Mouse (Mus musculus) limb, embryonic 14.5 days (tissue): Measurements from ENCODE around the gene Hdac9. TPM values are rescaled to one million over a fixed set of nuclear protein-coding genes. Genes with fewer than 3 reads are reported as not detected.

Experiments used
- ATAC-seq: fragments of 200-750 bp; cut with Nextera tagmentation; 2 replicates; pipeline ENCODE4 v1.8.0; 2017; ENCODE audit warnings: low read depth, moderate number of reproducible peaks, moderate TSS enrichment; ENCODE audit not compliant: low FRiP score
- DNase-seq: peaks from one replicate; pipeline ENCODE4 v3.0.0-alpha.2; 2015; ENCODE audit warnings: low spot score
- H3K27ac ChIP-seq: fragments of 300-500 bp; sonication (generic); replicated peaks from 2 replicates; pipeline ENCODE4 v1.5.1; 2014; ENCODE audit warnings: low read depth, mild to moderate bottlenecking, low read length, moderate library complexity, mixed read lengths
- H3K27me3 ChIP-seq: fragments of 300-500 bp; sonication (generic); 2 replicates; pipeline ENCODE4 v1.6.1; 2014; ENCODE audit warnings: low read length, mixed read lengths; ENCODE audit not compliant: control insufficient read depth, insufficient read depth
- H3K36me3 ChIP-seq: fragments of 300-500 bp; sonication (generic); 2 replicates; pipeline ENCODE4 v1.6.1; 2014; ENCODE audit warnings: mild to moderate bottlenecking, low read length, moderate library complexity, mixed read lengths; ENCODE audit not compliant: control insufficient read depth, insufficient read depth
- H3K4me1 ChIP-seq: fragments of 300-500 bp; sonication (generic); 2 replicates; pipeline ENCODE4 v1.6.1; 2014; ENCODE audit warnings: antibody characterized with exemption, low read length, mixed read lengths; ENCODE audit not compliant: control insufficient read depth, insufficient read depth
- H3K4me2 ChIP-seq: fragments of 300-500 bp; sonication (generic); replicated peaks from 2 replicates; pipeline ENCODE4 v1.6.1; 2014; ENCODE audit warnings: low read depth, mild to moderate bottlenecking, low read length, moderate library complexity; ENCODE audit not compliant: severe bottlenecking
- H3K4me3 ChIP-seq: fragments of 300-500 bp; sonication (generic); replicated peaks from 2 replicates; pipeline ENCODE4 v1.5.1; 2014; ENCODE audit warnings: low read length
- H3K9ac ChIP-seq: fragments of 300-500 bp; sonication (generic); 2 replicates; pipeline ENCODE4 v1.6.1; 2014; ENCODE audit warnings: mild to moderate bottlenecking, low read depth, low read length, moderate library complexity; ENCODE audit not compliant: severe bottlenecking
- H3K9me3 ChIP-seq: fragments of 300-500 bp; sonication (generic); 2 replicates; pipeline ENCODE4 v1.6.1; 2016; ENCODE audit warnings: low read length; ENCODE audit not compliant: control insufficient read depth
- POLR2A ChIP-seq: fragments of 200-500 bp; IDR thresholded peaks from 2 replicates; pipeline ENCODE4 v1.8.0; 2012; ENCODE audit warnings: inconsistent platforms, mild to moderate bottlenecking, moderate library complexity, borderline replicate concordance; ENCODE audit not compliant: insufficient read depth, insufficient read length; ENCODE audit errors: extremely low read depth
- WGBS: fragments of 180-500 bp; shearing (Covaris S2); extraction: QIAGEN DNeasy Blood & Tissue Kit; methylation state at CpG from one replicate; pipeline ENCODE4 v1.1.7; 2014; 5-methylcytosine and 5-hydroxymethylcytosine counted together
- polyA plus RNA-seq, 2 experiments: library from polyadenylated mRNA; depleted of rRNA in 1 of 2; stranded (reverse) in 1 of 2; unstranded in 1 of 2; fragments of >200 nt; fragmentation: Nextera tagmentation in 1 of 2; extraction: Ambion mirVana in 1 of 2; gene quantifications; 2 replicates each; pipeline versions ENCODE4 v1.2.1 to v1.2.3; 2012 to 2014

The Hdac9 gene
- polyA plus RNA-seq, 2 experiments, result 7.8 to 9.7 TPM

- ATAC-seq (no peak), DNase-seq (no peak)
- WGBS, result 89% methylated on average over 4 of the region's 4 CpGs
- no peaks in the 10 kb centered on the region for H3K36me3 ChIP-seq
- H3K27ac ChIP-seq, result no peak overlapping the region
- H3K4me1 ChIP-seq, result 0 out of 2 replicates have a peak, but pooled peaks cover 3% of the 10 kb centered on the region
- no peak overlapping the region for H3K4me2 ChIP-seq
- H3K9ac ChIP-seq, result no peak overlapping the region
- H3K27me3 ChIP-seq, result no peaks in the 10 kb centered on the region
- no peaks in the 10 kb centered on the region for H3K9me3 ChIP-seq
- no peak overlapping the region for H3K4me3 ChIP-seq
- no peak for TF ChIP-seq POLR2A
Measured at GRCm38 (mm10) chr12:34582522-34582921, 334.4 kb downstream of the Hdac9 start.

- no peaks in the 10 kb centered on the region for H3K27me3 ChIP-seq
- no peak overlapping the region for H3K27ac ChIP-seq
- TF ChIP-seq POLR2A, result no peak
- ATAC-seq, result no peak
- H3K4me1 ChIP-seq, result 0 out of 2 replicates have a peak, but pooled peaks cover 3% of the 10 kb centered on the region
- 64% methylated on average over 1 of the region's 1 CpGs for WGBS
- H3K4me3 ChIP-seq, result no peak overlapping the region
- no peaks in the 10 kb centered on the region for H3K36me3 ChIP-seq
- no peak overlapping the region for H3K9ac ChIP-seq
- DNase-seq, result no peak
- no peak overlapping the region for H3K4me2 ChIP-seq
- no peaks in the 10 kb centered on the region for H3K9me3 ChIP-seq
Measured at GRCm38 (mm10) chr12:34579220-34579619, 337.7 kb downstream of the Hdac9 start.

GRCm38 (mm10) chr12:34571069-34571468, 345.8 kb downstream of the Hdac9 start:
- 91% methylated on average over 1 of the region's 1 CpGs for WGBS

DNA sequence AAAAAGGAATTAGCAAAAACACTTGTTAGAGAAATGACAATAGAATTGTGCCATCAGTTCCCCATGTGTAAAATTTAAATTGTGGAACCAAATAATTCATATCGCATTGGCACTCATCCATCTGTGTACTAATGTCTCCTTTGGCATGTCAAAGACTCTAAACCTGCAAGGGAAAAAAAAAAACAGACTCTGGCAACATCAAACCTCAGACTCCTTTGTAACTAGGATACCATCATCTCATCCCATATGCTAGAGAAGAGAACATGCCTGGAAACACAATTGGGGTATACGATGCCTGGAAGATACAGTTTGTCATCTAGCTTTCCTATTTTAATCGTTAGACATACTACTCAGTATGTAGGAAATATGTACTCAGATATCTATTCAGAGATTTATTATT, 347.4 kb downstream of the Hdac9 start:
- no peak for TF ChIP-seq POLR2A
- DNase-seq (no peak), ATAC-seq (no peak)
- Histone ChIP-seq H3K36me3 (no peaks in the 10 kb centered on the region), H3K4me3 (no peak overlapping the region), H3K9me3 (no peaks in the 10 kb centered on the region), H3K4me1 (no peaks in the 10 kb centered on the region), H3K4me2 (no peak overlapping the region), H3K27ac (no peak overlapping the region), H3K27me3 (no peaks in the 10 kb centered on the region), H3K9ac (no peak overlapping the region)
- WGBS, result 86% methylated on average over 3 of the region's 3 CpGs

More at GRCm38 (mm10) chr12:34571069-34571468, 345.8 kb downstream of the Hdac9 start:
- H3K27ac ChIP-seq, result no peak overlapping the region
- H3K4me2 ChIP-seq, result no peak overlapping the region
- H3K4me1 ChIP-seq, result no peaks in the 10 kb centered on the region
- no peak overlapping the region for H3K9ac ChIP-seq
- ATAC-seq (no peak), DNase-seq (no peak)
- no peak for TF ChIP-seq POLR2A
- H3K36me3 ChIP-seq, result no peaks in the 10 kb centered on the region
- no peaks in the 10 kb centered on the region for H3K27me3 ChIP-seq
- H3K9me3 ChIP-seq, result no peaks in the 10 kb centered on the region
- H3K4me3 ChIP-seq, result no peak overlapping the region

DNA sequence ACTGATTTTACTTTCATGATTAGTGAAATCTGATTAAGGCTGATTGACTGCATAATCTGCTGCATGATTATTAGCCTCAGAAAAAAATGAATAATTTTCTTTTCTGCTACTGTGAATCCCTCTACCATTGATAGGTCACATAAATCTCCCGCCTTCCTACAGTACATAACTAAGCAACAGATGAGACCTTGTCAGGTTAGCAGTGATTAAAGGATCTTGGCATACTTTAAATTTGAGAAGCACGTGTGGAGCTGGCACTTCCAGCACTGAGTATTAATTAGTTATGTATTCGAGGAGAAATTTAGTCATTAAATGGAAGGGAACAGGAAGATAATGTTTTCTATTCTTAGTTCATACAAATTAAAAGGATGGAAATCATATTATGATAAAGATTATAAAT, 347.8 kb downstream of the Hdac9 start:
- Histone ChIP-seq H3K9me3 (no peaks in the 10 kb centered on the region), H3K4me1 (no peaks in the 10 kb centered on the region), H3K4me2 (no peak overlapping the region), H3K27me3 (no peaks in the 10 kb centered on the region), H3K36me3 (no peaks in the 10 kb centered on the region), H3K9ac (no peak overlapping the region), H3K27ac (no peak overlapping the region), H3K4me3 (no peak overlapping the region)
- 75% methylated on average over 3 of the region's 3 CpGs for WGBS
- no peak for TF ChIP-seq POLR2A
- DNase-seq (no peak), ATAC-seq (no peak)

DNA sequence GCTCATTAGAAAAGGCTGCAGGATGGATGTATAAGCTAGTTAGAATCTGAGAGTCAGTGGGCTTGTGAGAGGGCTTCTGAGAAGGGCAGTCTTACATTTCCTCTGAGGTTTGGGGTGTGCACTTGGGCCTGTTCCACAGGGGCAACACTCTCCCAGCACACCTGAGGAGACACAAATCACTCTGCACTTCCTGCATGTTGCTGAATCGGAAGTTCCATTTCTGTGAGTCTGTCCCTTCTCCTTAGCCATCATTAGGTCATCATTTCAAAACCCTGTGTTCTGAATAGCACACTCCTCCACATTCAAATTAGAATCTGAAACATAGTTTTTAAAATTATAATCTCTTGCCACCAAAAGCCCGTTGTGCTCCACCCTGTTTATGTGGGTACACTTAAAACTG, 354.6 kb downstream of the Hdac9 start:
- Histone ChIP-seq H3K4me2 (no peak overlapping the region), H3K9me3 (no peaks in the 10 kb centered on the region), H3K27me3 (no peaks in the 10 kb centered on the region), H3K27ac (no peak overlapping the region), H3K36me3 (no peaks in the 10 kb centered on the region), H3K4me1 (no peaks in the 10 kb centered on the region), H3K9ac (no peak overlapping the region), H3K4me3 (no peak overlapping the region)
- ATAC-seq, result no peak
- DNase-seq, result no peak
- no peak for TF ChIP-seq POLR2A
- WGBS, result 69% methylated on average over 2 of the region's 2 CpGs
